Mouse (Mus musculus) kidney, adult 2 months (tissue): ENCODE measurements around the gene Ube2e1.

Experiments used
- CTCF ChIP-seq: fragments of 200-500 bp; conservative IDR thresholded peaks from 2 replicates; pipeline ENCODE4 v1.5.1; 2011; ENCODE audit warnings: low read depth, mild to moderate bottlenecking, control low read depth, low read length, moderate library complexity, mixed read lengths; ENCODE audit not compliant: insufficient read depth, insufficient read length
- POLR2A ChIP-seq: fragments of 200-500 bp; IDR thresholded peaks from one replicate; pipeline ENCODE4 v1.6.1; 2011; ENCODE audit warnings: low read depth, low read length, control low read depth

GRCm38 (mm10) chr14:18240132-18240531, 91.5 kb downstream of the Ube2e1 start:
- TF ChIP-seq POLR2A = no peak
- TF ChIP-seq CTCF = no peak
